Mouse (Mus musculus): ENCODE data around the gene Aatk. TPM values are rescaled to one million over a fixed set of nuclear protein-coding genes. Genes with fewer than 3 reads are reported as not detected.

Aatk gene
- polyA plus RNA-seq, 2 experiments from 2014 or later = not detected

GRCm38 (mm10) chr11:120051124-120051811 is 4.3 kb upstream of the Aatk start:
- ATAC-seq = no peak

DNA sequence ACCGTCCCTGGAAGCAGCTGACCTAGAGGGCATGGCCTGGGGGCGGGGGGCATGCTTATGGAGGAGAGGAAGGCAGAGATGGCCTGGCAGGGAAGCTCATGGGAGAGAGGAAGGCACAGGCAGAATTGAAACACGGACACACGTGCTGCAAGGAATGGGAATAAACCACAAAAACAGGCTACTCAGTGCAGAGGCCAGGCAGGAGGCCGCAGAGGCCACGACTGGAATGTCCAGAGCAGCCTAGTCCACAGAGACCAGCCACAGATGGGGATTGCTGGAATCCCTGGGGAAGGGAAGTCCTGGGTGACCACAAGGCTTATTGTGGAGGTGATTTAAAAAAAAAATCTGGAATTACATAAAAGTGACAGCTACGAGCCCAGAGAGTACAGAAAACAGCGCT is 2.1 kb upstream of the Aatk start:
- no peak for ATAC-seq

DNA sequence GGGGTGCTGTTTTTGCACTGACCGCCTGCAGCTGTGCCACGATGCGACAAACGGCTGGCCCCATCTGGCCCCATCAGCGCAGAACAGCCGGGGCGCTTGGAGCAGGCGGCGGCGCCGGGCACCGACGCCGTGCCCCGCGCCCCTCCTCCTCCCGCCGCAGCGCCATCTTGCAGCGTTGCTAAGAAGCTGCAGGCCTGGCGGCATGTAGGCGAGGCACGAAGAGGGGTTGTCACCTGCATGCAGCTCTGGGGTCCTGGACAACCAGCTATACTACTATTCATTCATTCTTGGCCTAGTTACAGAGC is 1.2 kb upstream of the Aatk start:
- no peak for ATAC-seq

DNA sequence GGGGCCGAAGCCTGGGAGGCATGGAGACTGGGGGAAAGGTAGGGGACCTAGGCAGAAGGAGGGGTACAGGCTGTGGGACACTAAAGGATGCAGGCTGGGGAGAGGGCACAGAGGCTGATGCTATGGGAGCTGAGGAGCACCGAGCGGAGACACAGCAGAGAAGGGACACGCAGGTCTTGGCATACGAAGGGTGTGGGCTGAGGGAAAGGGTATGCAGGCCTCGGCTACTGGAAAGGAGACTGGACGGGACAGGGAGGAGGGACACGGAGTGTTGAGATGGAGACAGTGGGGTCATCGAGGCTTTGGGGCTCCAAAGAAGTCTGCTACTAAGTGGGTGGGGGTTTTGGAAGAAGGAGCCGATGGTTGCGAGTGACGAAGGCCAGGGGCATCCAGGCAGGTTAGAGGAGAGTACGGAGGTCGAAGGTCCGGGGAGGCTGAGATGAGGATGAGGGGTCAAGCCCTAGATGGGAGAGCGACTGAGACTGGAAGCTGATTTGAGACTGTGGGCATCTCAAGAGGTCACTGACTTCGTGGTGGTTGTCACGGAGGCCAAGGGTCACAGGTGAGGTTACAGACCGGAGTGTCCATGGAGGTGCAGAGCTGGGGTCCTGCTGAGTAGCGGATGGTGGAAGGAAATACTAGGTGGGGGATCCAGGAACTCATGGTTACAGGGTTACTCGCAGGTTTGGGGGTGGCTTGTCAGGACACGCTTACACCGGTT is 724 bp upstream of the Aatk start:
- no peak for ATAC-seq

DNA sequence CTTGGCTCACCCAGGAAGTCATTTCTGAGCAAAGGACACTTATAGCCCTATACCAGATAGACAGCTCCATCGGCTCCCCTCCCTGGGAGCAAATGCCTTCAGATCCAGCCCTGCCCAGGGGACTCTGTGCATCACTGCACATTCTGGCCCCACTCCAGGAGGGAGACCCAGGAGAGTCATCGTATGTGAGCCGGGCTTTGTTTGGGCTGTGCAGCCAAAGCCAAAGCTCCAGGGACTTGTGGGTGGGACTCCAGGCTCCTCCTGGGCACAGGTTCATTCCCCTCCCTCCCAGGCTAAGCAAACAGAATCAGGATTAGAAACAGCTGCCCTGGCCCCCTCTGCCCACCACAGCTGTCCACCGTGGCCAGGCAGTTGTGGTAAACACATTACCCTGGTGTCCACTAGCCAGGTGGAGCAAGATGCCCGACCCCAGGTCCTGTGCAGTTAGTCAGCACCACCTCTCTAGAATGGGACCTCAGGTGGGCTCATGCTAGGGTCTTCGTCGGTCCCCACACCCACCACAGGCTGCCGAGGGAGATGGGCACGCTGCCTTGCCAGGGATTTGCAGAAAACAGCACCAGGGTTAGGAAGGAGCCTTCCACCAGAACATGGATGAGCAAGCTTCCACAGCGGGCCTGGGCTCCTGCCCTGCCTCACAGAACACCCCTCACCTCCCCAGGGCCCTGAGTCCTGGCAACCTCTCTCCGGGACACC is 971 bp downstream of the Aatk start:
- ATAC-seq = no peak

- no peak for ATAC-seq
Observed at GRCm38 (mm10) chr11:120045341-120045740, 1.6 kb downstream of the Aatk start.

DNA sequence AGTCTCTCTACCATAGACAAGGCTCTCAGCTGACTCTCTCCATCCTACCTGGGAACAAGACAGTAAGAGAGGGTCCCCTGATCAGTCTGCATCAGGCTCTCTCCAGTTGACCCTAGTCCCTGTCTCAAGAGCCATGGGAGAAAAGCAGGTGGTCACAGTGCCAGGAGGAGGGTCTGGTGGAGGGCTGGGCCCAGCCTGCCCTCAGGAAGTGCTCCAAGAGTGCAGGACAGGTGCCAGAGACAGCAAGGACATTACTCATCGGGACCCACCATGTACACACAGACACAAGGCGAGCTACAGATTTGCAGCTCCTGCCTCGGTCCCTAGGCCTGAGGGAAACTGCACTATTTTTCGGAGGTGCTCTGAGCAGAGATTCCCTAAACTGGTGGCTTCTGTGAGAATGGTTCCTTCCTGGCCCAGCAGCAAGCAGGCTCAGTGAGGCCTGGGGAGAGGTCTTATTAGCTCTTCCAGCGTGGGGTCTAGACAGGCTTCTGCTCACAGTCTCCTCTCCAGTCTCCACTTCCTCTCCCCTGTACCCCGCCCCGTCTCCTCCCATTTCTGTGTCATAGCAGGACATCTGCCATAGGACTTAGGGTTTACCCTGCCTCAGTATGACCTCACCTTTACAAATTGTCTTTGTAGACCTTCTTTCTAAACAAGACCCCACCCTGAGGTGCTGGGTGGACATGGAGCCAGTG is 4.7 kb downstream of the Aatk start:
- ATAC-seq = no peak

DNA sequence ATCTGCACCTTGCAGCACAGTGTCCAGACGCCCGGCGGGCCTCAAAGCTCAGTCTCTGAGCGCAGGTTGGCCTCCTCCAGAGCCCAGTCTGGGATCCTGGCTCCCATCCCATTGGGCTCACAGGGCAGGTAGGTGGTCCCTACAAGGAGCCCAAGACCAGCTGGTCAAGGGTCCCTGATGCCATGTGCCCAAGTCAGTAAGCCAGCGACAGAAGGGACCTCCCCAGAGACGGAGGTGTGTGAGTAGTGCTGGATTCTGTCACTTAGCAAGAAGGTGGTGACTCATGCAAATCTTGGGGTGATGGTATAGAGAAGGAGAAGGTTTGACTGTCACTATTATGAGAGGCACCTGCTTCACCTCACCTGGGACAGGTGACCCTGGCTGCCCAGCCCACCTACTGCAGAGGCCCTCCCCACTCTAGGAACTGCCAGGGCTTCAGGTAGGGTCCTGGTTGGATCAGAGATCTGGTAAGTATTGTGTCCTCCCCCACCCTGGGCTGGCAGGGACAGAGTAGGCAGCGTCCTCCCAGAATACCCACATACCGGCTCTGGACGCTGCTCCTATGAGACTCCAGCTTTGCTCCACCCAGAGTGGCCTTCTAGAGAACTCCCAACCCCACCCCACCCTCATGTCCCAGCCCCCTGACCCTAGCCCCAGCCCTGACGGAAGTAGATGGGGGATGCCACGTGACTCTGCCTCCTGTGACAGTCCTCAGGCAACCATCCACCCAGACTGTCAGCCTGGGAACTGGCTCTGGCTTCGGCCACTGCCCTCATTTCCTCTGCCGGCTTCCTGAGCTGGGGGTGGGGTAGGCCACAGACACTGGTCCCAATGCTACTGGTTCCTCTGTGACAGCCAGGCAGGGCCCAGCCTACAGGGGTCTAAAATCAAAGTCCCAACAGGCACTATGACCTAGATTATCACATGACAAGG is 5.5 kb downstream of the Aatk start:
- ATAC-seq = no peak

GRCm38 (mm10) chr11:120040440-120040839 is 6.5 kb downstream of the Aatk start:
- no peak for ATAC-seq

GRCm38 (mm10) chr11:120039581-120039980 is 7.4 kb downstream of the Aatk start:
- no peak for ATAC-seq

DNA sequence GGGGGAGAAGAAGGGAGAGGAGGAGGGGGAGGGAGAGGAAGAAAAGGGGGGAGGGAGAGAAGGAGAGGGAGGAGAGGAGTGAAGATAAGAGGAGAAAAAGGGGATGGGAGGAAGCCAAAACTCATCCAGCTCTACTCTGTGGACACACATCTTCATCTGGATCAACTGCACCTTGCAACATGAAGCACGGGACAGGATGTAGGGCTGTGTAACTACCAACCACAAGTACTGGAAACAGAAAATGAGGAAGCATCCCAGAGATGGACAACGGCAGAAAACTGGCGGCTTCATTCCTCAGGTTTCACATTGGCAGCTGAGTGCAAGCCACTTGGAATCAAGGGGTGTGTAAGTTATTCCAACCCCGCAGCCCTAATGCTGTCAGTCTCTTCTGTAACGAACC is 12.2 kb downstream of the Aatk start:
- ATAC-seq = no peak

DNA sequence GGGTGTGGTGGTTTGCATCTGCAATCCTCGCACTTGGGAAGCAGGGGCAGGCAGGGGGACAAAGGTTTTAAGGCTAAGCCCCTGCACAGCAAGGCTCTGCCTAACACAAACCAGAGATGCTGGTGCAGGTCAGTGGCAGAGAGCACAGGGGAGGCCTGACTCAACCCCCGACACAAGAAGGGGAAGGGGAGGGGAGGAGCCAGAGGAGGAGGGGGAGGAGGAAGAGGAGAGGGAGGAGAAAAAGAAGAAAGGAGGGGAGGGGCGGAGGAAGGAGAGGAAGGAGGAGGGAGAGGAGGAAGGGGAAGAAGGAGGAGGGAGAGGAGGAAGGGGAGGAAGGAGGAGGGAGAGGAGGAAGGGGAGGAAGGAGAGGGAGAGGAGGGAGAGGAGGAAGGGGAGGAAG is 12.7 kb downstream of the Aatk start:
- ATAC-seq = no peak

DNA sequence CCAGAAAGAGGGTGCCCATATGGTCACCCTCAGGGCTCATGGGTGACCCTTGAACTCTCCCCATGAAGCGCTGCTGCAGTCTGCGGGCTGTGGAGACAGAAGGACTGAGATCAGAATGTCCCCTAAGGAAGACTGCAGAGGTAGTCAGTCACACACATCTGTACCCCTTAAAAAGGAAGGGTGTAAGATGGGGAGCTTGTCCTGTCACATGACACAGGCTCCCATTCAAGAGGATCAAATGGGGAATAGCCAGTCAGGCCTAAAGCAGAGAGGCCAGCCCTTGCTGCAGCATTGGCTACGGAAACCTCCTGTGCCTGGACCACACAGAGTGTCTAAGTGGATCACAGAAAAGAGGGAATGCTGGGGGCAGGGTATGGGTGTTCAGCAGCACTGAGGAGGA is 13.5 kb downstream of the Aatk start:
- ATAC-seq = no peak

DNA sequence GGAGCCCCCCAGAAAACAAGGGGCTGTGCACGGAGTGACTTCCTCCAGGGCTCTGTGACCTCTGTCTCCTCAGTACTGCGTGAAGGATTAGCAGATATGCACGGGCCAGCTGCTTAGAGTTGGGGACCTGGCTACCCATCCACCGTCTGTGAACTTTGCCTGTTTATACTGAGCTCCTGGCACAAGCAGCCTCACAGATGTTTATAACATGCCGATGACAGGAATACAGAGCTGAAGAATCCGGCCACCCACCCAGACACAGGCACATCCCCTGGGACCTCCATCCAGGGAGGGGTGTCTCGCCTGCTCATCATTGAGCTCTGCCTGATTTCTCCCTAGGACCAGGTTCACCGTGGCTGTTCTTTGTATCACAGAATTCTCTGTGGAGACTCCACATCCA is 14.9 kb downstream of the Aatk start:
- ATAC-seq = no peak

- ATAC-seq = no peak
Observed at GRCm38 (mm10) chr11:120030145-120030901, 16.6 kb downstream of the Aatk start.

GRCm38 (mm10) chr11:120029431-120030144 is 17.4 kb downstream of the Aatk start:
- ATAC-seq = no peak

- no peak for ATAC-seq
Observed at GRCm38 (mm10) chr11:120028319-120029092, 18.5 kb downstream of the Aatk start.

GRCm38 (mm10) chr11:120026941-120027340 is 20.0 kb downstream of the Aatk start:
- no peak for ATAC-seq

- ATAC-seq = no peak
Observed at GRCm38 (mm10) chr11:120022841-120023240, 24.1 kb downstream of the Aatk start.

DNA sequence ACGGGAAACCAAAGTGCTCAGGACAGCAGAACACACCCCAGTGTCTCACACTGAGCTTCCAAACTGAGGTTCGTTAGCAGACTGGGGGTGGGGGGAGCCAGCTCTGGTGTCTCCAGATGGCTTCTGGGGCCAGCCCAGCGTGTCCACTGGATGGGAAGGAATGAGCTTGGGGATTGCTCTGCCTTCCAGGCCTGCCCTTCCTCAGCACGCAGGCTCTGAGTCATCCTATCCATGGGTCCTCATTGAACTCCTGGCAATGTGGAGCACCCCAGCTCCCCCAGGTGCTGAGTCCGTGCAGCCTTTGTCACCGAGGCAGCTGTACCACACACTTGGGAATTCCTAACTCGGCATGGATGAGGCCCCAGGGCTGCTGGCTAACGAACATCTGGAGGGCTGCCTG is 24.8 kb downstream of the Aatk start:
- ATAC-seq = no peak

Data from activated CD4-positive, CD25-positive, alpha-beta regulatory T cell, adult 4 months (primary cell).